Mouse (Mus musculus) heart, embryonic 12.5 days (tissue): ENCODE data around the gene Gpld1. TPM values are rescaled to one million over a fixed set of nuclear protein-coding genes. Genes with fewer than 3 reads are reported as not detected.

ENCODE experiments used
- ATAC-seq: fragments of 200-750 bp; cut with Nextera tagmentation; 2 replicates; pipeline ENCODE4 v1.8.0; 2017; ENCODE audit warnings: moderate TSS enrichment, moderate library complexity; ENCODE audit not compliant: insufficient number of reproducible peaks, low FRiP score
- H3K27ac ChIP-seq: fragments of 300-500 bp; sonication (generic); 2 replicates; pipeline ENCODE4 v1.5.1; 2016; ENCODE audit warnings: mild to moderate bottlenecking, moderate library complexity; ENCODE audit not compliant: poor library complexity, severe bottlenecking
- H3K27me3 ChIP-seq: fragments of 300-500 bp; sonication (generic); replicated peaks from 2 replicates; pipeline ENCODE4 v1.6.1; 2016; ENCODE audit warnings: mild to moderate bottlenecking, moderate library complexity
- H3K36me3 ChIP-seq: fragments of 300-500 bp; sonication (generic); 2 replicates; pipeline ENCODE4 v1.6.1; 2016; ENCODE audit warnings: mild to moderate bottlenecking, moderate library complexity
- H3K4me1 ChIP-seq: fragments of 300-500 bp; sonication (generic); replicated peaks from 2 replicates; pipeline ENCODE4 v1.6.1; 2016; ENCODE audit warnings: mild to moderate bottlenecking
- H3K4me2 ChIP-seq: fragments of 300-500 bp; sonication (generic); 2 replicates; pipeline ENCODE4 v1.6.1; 2016; ENCODE audit warnings: mild to moderate bottlenecking, moderate library complexity
- H3K4me3 ChIP-seq: fragments of 300-500 bp; sonication (generic); 2 replicates; pipeline ENCODE4 v1.5.1; 2016; ENCODE audit warnings: mild to moderate bottlenecking
- H3K9ac ChIP-seq: fragments of 300-500 bp; sonication (generic); 2 replicates; pipeline ENCODE4 v1.6.1; 2016; ENCODE audit warnings: mild to moderate bottlenecking, moderate library complexity
- H3K9me3 ChIP-seq: fragments of 300-500 bp; sonication (generic); replicated peaks from 2 replicates; pipeline ENCODE4 v1.6.1; 2016; ENCODE audit warnings: mild to moderate bottlenecking, moderate library complexity
- WGBS: fragments of 180-500 bp; shearing (Covaris S2); methylation state at CpG from one replicate; pipeline ENCODE4 v1.1.7; 2016; 5-methylcytosine and 5-hydroxymethylcytosine counted together
- polyA plus RNA-seq: library from polyadenylated mRNA; unstranded; fragments of >200 nt; fragmentation: Nextera tagmentation; extraction: Ambion mirVana; gene quantifications from 2 replicates; pipeline ENCODE4 v1.2.1, GENCODE M21; 2016

Gpld1 gene
- polyA plus RNA-seq, 1 experiment from 2014 or later = 0.15 TPM

DNA sequence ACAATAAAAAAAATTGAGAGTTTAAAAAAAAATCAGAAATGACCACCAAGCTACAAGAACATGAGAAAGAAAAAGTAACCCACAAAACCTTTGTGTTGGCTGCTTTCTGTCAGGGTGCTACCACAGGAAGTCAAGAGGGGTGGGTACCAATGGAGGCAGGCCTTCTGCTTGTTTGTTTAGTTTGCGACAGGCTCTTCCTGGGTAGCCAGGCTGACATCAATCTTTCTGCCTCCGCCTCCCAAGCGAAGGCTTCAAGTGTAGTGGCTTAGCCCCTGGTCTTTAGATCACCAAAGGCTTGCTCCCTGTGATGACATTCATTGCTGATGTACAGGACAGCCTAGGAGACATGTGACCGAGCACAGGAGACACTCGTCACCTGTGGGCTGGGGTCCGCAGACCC, 21.7 kb upstream of the Gpld1 start:
- H3K36me3 ChIP-seq = peaks cover 57% of the 10 kb centered on the region
- no peaks in the 10 kb centered on the region for H3K9me3 ChIP-seq
- H3K27ac ChIP-seq = no peak overlapping the region
- ATAC-seq = no peak
- no peaks in the 10 kb centered on the region for H3K27me3 ChIP-seq
- no peak overlapping the region for H3K4me3 ChIP-seq
- no peaks in the 10 kb centered on the region for H3K4me1 ChIP-seq
- no peak overlapping the region for H3K9ac ChIP-seq
- WGBS = 70% methylated on average over 6 of the region's 6 CpGs
- no peak overlapping the region for H3K4me2 ChIP-seq

DNA sequence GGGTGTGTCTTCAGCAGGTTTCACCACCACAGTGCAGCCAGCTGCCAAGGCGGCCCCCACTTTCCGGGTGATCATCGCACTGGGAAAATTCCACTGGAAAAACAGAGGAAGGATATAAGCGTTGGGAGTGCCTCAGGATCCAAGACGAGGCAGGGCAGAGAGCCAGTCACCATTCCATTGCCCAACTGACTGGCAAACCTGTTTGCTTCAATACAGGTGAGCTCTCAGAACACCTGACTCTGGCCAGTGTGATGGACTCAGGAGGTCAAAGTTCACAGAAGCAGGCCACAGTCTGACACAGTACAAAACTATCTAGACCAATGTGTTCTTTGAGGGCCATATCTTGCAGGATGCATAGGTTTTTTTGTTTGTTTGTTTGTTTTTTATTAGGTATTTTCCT, 19.0 kb upstream of the Gpld1 start:
- H3K36me3 ChIP-seq = peaks cover 39% of the 10 kb centered on the region

DNA sequence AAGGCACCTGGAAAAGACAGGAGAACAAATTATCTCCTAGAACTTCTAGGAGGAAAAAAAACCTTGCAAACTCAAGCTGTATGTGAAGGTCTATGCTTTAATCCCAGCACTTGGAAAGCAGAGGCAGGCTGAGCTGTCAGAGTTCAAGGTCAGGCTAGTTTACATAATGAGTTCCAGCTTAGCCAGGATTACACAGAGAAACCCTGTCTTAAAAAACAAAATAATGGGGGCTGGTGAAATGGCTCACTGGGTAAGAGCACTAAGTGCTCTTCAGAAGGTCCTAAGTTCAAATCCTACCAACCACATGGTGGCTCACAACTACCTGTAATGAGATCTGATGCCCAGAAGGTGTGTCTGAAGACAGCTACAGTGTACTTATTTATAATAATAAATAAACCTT, 12.4 kb upstream of the Gpld1 start:
- H3K36me3 ChIP-seq = peaks cover 3% of the 10 kb centered on the region; the same call in 1 of the 2 replicates
- no peak overlapping the region for H3K27ac ChIP-seq
- no peak overlapping the region for H3K4me2 ChIP-seq
- no peak for ATAC-seq
- no peak overlapping the region for H3K9ac ChIP-seq
- H3K4me1 ChIP-seq = peaks cover 3% of the 10 kb centered on the region; the same call in 1 of the 2 replicates
- no peak overlapping the region for H3K4me3 ChIP-seq
- H3K9me3 ChIP-seq = no peaks in the 10 kb centered on the region
- H3K27me3 ChIP-seq = no peaks in the 10 kb centered on the region

More for the DNA sequence above, 19.0 kb upstream of the Gpld1 start:
- no peak for ATAC-seq
- Histone ChIP-seq H3K9ac (no peak overlapping the region), H3K27me3 (no peaks in the 10 kb centered on the region), H3K27ac (no peak overlapping the region), H3K4me1 (no peaks in the 10 kb centered on the region), H3K4me3 (no peak overlapping the region), H3K4me2 (no peak overlapping the region), H3K9me3 (no peaks in the 10 kb centered on the region)
- 81% methylated on average over 5 of the region's 5 CpGs for WGBS

DNA sequence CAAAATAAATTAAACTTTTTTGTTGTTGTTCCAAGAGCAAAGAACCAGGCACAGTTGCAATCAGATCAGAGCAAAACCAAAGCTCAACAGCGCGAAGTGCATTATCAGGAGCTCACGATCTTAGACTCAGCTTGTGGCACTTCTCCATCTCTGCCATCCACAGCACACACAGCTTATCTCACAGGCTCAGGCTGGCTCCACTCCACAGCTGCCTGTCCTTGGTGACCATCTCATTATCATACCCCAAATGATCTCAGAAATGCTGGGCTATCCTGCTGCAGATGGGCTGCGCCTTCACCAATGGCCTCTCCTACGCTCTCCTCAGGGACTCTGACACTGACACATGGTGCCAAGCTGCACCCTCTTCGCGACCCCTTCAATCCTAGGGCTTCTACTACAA, 9.8 kb upstream of the Gpld1 start:
- WGBS = 67% methylated on average over 7 of the region's 7 CpGs
- no peak overlapping the region for H3K27ac ChIP-seq
- H3K9ac ChIP-seq = no peak overlapping the region
- H3K4me3 ChIP-seq = no peak overlapping the region
- H3K27me3 ChIP-seq = no peaks in the 10 kb centered on the region
- no peaks in the 10 kb centered on the region for H3K9me3 ChIP-seq
- ATAC-seq = no peak
- H3K4me2 ChIP-seq = no peak overlapping the region
- H3K4me1 ChIP-seq = peaks cover 8% of the 10 kb centered on the region; the same call in 1 of the 2 replicates
- H3K36me3 ChIP-seq = no peaks in the 10 kb centered on the region

DNA sequence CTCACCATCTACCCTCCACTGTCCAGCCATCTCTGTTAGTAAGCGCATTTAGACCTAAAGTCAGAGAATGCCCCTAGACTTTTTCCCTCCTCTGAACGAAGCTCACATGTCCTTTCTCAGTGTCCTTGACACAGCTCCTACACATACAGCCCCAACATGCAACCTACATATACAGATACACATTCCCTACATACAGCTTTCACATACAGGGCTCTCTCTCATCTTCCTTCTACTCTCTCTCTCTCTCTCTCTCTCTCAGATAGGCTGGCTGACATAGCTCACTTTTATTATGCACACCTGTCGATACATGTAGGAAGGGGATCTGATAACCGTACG, 6.2 kb upstream of the Gpld1 start:
- peaks cover 12% of the 10 kb centered on the region; the same call in 1 of the 2 replicates for H3K4me1 ChIP-seq
- H3K4me2 ChIP-seq = peak overlapping the region; percentile 73
- H3K9ac ChIP-seq = peak overlapping the region; percentile 89
- 40% methylated on average over 5 of the region's 5 CpGs for WGBS
- peak overlapping the region; percentile 83 for H3K4me3 ChIP-seq
- H3K36me3 ChIP-seq = no peaks in the 10 kb centered on the region
- no peaks in the 10 kb centered on the region for H3K27me3 ChIP-seq
- no peak overlapping the region for H3K27ac ChIP-seq
- ATAC-seq = no peak
- H3K9me3 ChIP-seq = no peaks in the 10 kb centered on the region

DNA sequence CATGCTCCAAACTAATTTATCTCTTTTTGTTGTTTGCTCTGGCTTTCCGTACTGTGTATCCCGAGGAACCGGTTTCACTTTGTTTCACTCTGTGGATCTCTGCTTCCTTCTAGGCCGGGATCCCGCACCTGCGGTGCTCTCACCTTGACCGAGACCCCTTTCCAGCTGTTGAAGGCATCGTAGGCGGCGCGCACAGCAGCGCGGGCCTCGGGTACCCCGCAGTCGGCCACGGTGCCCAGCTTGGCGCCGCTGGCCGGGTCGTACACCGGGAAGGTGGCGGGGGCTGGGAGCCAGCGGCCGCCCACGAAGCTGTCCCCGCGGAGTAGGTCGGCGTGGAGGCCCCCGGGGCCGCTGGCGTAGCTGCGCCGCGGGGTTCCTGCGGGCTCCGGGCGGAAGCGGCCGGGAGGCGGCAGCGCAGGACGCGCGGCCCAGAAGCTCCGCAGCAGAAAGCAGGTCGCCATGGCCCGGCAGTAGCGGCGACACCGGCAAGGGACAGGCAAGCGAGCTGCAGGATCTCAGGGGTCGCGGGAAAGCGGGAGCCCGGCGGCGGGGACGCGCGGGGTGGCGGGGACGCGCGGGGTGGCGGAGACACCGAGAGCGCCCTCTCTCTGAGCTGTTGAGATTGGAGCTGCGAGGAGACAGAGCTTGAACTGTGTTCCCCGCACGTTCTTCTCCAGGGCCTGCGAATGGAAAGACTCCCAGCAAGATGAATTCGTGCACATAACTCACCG, 5.7 kb upstream of the Gpld1 start, which contains the start of gene Aldh5a1:
Gene Aldh5a1 (minus strand): TSS at position 554 of the 731 bp plus-strand sequence.
- H3K27me3 ChIP-seq = no peaks in the 10 kb centered on the region
- no peaks in the 10 kb centered on the region for H3K9me3 ChIP-seq
- H3K4me1 ChIP-seq = peaks cover 10% of the 10 kb centered on the region; the same call in 1 of the 2 replicates
- no peaks in the 10 kb centered on the region for H3K36me3 ChIP-seq
- ATAC-seq = peak; percentile 83
- peak within 1 kb of the TSS; percentile 83 for H3K4me3 ChIP-seq
- peak within 1 kb of the TSS; percentile 73 for H3K4me2 ChIP-seq
- under 1% methylated on average over 75 of the region's 75 CpGs for WGBS
- H3K27ac ChIP-seq = 0 out of 2 replicates have a peak within 1 kb of the TSS, but pooled peaks have one; percentile 29
- peak within 1 kb of the TSS; percentile 89 for H3K9ac ChIP-seq

DNA sequence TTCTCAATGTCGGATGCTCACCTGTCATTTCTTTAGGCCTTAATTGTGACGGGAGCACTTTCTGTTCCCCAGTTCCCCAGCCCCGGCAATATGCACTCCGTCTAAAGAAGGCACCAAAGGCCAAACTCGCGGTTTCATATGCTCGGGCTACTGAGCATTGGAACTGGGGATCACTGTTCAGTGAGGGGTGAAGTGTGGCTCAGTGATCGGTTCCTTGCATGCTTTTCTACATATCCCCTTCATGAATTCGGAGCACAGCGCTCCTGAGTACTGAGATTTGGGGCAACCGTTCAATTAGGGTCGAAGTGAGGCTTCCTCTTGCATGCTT, 5.1 kb upstream of the Gpld1 start:
- Histone ChIP-seq H3K27ac (no peak overlapping the region), H3K9ac (peak overlapping the region; percentile 89), H3K4me3 (peak overlapping the region; percentile 83), H3K36me3 (no peaks in the 10 kb centered on the region), H3K4me2 (peak overlapping the region; percentile 73), H3K4me1 (peaks cover 10% of the 10 kb centered on the region; the same call in 1 of the 2 replicates), H3K27me3 (no peaks in the 10 kb centered on the region), H3K9me3 (no peaks in the 10 kb centered on the region)
- WGBS = 19% methylated on average over 12 of the region's 12 CpGs
- no peak for ATAC-seq

DNA sequence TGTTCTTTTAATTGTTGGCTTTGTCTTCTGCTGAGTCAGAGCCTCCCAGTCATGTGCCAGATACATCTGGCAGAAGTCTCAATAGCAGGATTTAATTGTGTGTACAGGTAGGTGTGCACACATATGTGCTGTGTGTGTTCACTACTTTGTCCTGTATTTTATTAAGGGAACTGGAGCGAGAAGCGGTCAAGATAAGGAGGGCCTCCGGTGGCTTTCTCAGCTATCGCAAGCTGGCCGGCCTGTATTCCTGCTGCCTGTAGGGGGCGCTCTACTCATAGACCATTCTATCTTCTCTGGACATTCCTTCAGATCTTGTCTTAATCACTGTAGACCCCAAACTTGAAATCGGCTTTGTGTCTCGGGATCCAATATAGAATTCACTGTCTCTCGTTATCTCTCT, 4.3 kb upstream of the Gpld1 start:
- no peak overlapping the region for H3K4me3 ChIP-seq
- WGBS = 20% methylated on average over 9 of the region's 9 CpGs
- no peak overlapping the region; the same call in 1 of the 2 replicates for H3K4me2 ChIP-seq

DNA sequence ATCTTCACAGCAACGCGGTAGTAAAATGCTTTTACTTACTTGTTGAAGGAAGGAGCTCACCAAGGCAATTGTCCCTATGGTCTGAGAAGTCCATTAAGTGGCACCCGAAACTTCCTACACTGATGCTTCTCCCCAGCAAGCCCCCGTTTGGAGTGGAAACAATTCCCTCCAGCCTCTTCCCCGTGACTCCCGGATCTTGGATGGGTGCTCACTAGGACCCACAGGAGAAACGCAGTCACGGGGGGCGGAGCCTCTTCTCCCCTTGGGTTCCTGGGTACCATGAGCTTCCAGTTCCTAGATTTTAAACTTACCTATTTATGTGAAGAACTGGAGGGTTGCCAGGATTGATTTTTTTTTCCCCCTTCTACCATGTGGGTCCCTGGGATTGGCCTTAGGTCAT, 3.5 kb upstream of the Gpld1 start:
- WGBS = 77% methylated on average over 9 of the region's 9 CpGs
- H3K9ac ChIP-seq = no peak overlapping the region
- ATAC-seq = no peak
- no peaks in the 10 kb centered on the region for H3K27me3 ChIP-seq
- H3K27ac ChIP-seq = no peak overlapping the region
- no peak overlapping the region for H3K4me2 ChIP-seq
- peaks cover 10% of the 10 kb centered on the region; the same call in 1 of the 2 replicates for H3K4me1 ChIP-seq
- no peaks in the 10 kb centered on the region for H3K9me3 ChIP-seq
- no peaks in the 10 kb centered on the region for H3K36me3 ChIP-seq
- no peak overlapping the region for H3K4me3 ChIP-seq

More for the DNA sequence above, 4.3 kb upstream of the Gpld1 start:
- no peak for ATAC-seq
- H3K9me3 ChIP-seq = no peaks in the 10 kb centered on the region
- H3K27ac ChIP-seq = no peak overlapping the region
- H3K27me3 ChIP-seq = no peaks in the 10 kb centered on the region
- peaks cover 10% of the 10 kb centered on the region; the same call in 1 of the 2 replicates for H3K4me1 ChIP-seq
- H3K36me3 ChIP-seq = no peaks in the 10 kb centered on the region
- no peak overlapping the region for H3K9ac ChIP-seq

DNA sequence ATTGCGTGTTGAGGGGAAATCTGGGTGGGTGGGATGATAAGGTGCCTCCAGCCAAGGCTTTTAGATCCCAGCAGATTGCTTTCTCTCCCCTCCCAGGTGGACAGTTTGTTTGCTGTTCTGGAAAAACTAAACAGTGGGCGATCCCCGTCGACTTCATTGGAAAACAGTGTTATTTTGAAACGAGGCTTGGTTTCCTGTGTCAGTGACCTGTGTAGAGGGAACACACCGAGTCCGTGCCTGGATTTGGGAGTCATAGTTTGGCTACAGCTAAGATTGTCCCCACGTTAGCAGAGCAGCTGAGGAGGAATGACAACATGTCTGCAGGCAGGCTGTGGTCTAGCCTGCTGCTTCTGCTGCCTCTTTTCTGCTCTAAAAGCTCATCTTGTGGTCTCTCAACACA, 351 bp downstream of the Gpld1 start:
- Histone ChIP-seq H3K27ac (no peak overlapping the region), H3K4me3 (no peak overlapping the region), H3K4me1 (peaks cover 4% of the 10 kb centered on the region; the same call in 1 of the 2 replicates), H3K9ac (no peak overlapping the region), H3K9me3 (no peaks in the 10 kb centered on the region), H3K27me3 (no peaks in the 10 kb centered on the region), H3K36me3 (no peaks in the 10 kb centered on the region), H3K4me2 (no peak overlapping the region)
- WGBS = 64% methylated on average over 8 of the region's 8 CpGs
- ATAC-seq = no peak

DNA sequence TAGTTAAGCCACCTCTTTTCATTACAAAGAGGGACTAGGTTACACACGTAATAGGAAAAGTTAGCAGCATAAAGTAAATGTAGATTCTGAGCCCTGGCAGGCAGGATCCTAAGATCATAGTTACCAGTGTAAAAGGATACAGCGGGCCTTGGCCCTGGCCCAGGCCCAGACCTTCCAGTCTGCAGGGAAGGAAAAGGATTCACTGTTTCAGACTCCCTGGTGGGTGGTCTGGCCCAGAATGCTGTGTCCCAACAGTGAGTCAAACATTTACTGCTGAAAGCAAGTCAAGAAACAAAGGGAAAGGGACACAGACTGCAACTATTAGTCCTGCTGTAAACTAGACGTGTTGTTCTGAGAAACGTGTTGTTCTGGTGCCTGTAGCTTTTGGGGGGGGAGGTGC, 2.6 kb downstream of the Gpld1 start:
- Histone ChIP-seq H3K4me3 (no peak overlapping the region), H3K9ac (no peak overlapping the region), H3K9me3 (no peaks in the 10 kb centered on the region), H3K36me3 (no peaks in the 10 kb centered on the region), H3K27ac (no peak overlapping the region), H3K4me2 (no peak overlapping the region), H3K27me3 (no peaks in the 10 kb centered on the region), H3K4me1 (no peaks in the 10 kb centered on the region)
- 34% methylated on average over 4 of the region's 4 CpGs for WGBS
- ATAC-seq = no peak

DNA sequence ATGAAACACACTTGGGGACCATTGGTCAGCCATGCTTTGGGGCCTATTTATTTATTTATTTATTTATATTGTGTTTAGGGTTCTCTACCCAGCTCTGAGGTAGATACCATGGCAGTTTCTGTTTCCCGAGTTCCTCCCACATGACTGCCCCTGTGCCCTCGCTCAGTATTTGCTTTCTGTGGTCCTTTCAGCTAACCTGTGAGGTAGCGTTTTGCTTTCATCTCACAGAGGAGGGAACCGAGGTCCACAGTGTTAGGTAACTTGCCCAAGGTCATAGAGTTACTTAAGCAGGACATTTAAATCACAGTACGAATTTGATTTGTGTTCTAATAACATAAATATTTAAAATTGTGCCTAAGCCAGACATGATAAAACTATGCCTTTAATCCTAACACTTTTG, 4.2 kb downstream of the Gpld1 start:
- 75% methylated on average over 5 of the region's 5 CpGs for WGBS
- Histone ChIP-seq H3K4me2 (no peak overlapping the region), H3K27ac (no peak overlapping the region), H3K9me3 (no peaks in the 10 kb centered on the region), H3K4me1 (peaks cover 6% of the 10 kb centered on the region; the same call in 1 of the 2 replicates), H3K4me3 (no peak overlapping the region), H3K27me3 (no peaks in the 10 kb centered on the region), H3K36me3 (no peaks in the 10 kb centered on the region), H3K9ac (no peak overlapping the region)
- ATAC-seq = no peak
